Mouse (Mus musculus): ENCODE measurements around the gene Gfm1. TPM values are rescaled to one million over a fixed set of nuclear protein-coding genes. Genes with fewer than 3 reads are reported as not detected.
A peak's percentile ranks its signal among the peaks of the same experiment; 100 is the strongest.

The Gfm1 gene
- 42.8 and 49.0 TPM in 2 replicates for polyA plus RNA-seq (2015; fragmentation: Nextera tagmentation; extraction: Ambion mirVana)

GRCm38 (mm10) chr3:67429999-67430380 is at the start of gene Gfm1:
Gene Gfm1, plus strand, starts transcription at chr3:67430096.
- peaks cover 13% of the 10 kb centered on the region; the same call in 1 of the 2 replicates for H3K9me3 ChIP-seq
- H3K4me3 ChIP-seq: peak within 1 kb of the TSS; percentile 95
- H3K4me2 ChIP-seq: peak within 1 kb of the TSS; percentile 66
- ATAC-seq (ENCODE audit: borderline replicate concordance, extremely low read depth, low FRiP score, low TSS enrichment): peak; percentile 90
- H3K27me3 ChIP-seq: no peaks in the 10 kb centered on the region
- 0 out of 2 replicates have a peak within 1 kb of the TSS, but pooled peaks have one; percentile 29 for H3K27ac ChIP-seq
- H3K4me1 ChIP-seq: peaks cover 10% of the 10 kb centered on the region
- WGBS: 0% methylated on average over 24 of the region's 24 CpGs
- H3K36me3 ChIP-seq: peaks cover 16% of the 10 kb centered on the region
- H3K9ac ChIP-seq: peak within 1 kb of the TSS; percentile 89

- WGBS: 30% methylated on average over 8 of the region's 8 CpGs
- Histone ChIP-seq H3K9me3 (peaks cover 13% of the 10 kb centered on the region; the same call in 1 of the 2 replicates), H3K36me3 (peaks cover 12% of the 10 kb centered on the region), H3K27me3 (no peaks in the 10 kb centered on the region), H3K4me3 (peak overlapping the region; percentile 95), H3K27ac (no peak overlapping the region), H3K4me2 (peak overlapping the region; percentile 66), H3K9ac (0 out of 2 replicates have a peak overlapping the region, but pooled peaks have one; percentile 89), H3K4me1 (peaks cover 10% of the 10 kb centered on the region)
- no peak for ATAC-seq (ENCODE audit: borderline replicate concordance, extremely low read depth, low FRiP score, low TSS enrichment)
Measured at GRCm38 (mm10) chr3:67429338-67429998, 428 bp upstream of the Gfm1 start.

- H3K9me3 ChIP-seq: no peaks in the 10 kb centered on the region
- H3K36me3 ChIP-seq: peaks cover 41% of the 10 kb centered on the region
- H3K9ac ChIP-seq: no peak overlapping the region
- 89% methylated on average over 6 of the region's 6 CpGs for WGBS
- peaks cover 10% of the 10 kb centered on the region for H3K4me1 ChIP-seq
- no peak overlapping the region for H3K4me2 ChIP-seq
- no peaks in the 10 kb centered on the region for H3K27me3 ChIP-seq
- ATAC-seq (ENCODE audit: borderline replicate concordance, extremely low read depth, low FRiP score, low TSS enrichment): no peak
- H3K4me3 ChIP-seq: no peak overlapping the region
- H3K27ac ChIP-seq: no peak overlapping the region
Measured at GRCm38 (mm10) chr3:67434011-67434410, 4.1 kb downstream of the Gfm1 start.

GRCm38 (mm10) chr3:67447143-67447542 is 17.2 kb downstream of the Gfm1 start:
- Histone ChIP-seq H3K4me1 (no peaks in the 10 kb centered on the region), H3K27me3 (no peaks in the 10 kb centered on the region), H3K27ac (no peak overlapping the region), H3K4me3 (no peak overlapping the region), H3K4me2 (no peak overlapping the region), H3K36me3 (peaks cover 57% of the 10 kb centered on the region), H3K9ac (no peak overlapping the region), H3K9me3 (no peaks in the 10 kb centered on the region)
- ATAC-seq (ENCODE audit: borderline replicate concordance, extremely low read depth, low FRiP score, low TSS enrichment): no peak
- 85% methylated on average over 2 of the region's 2 CpGs for WGBS

- Histone ChIP-seq H3K27ac (peak overlapping the region; percentile 70), H3K9ac (no peak overlapping the region), H3K9me3 (no peaks in the 10 kb centered on the region), H3K4me2 (no peak overlapping the region), H3K4me3 (no peak overlapping the region), H3K36me3 (peaks cover 54% of the 10 kb centered on the region), H3K4me1 (no peaks in the 10 kb centered on the region), H3K27me3 (no peaks in the 10 kb centered on the region)
- WGBS: 81% methylated on average over 21 of the region's 21 CpGs
- no peak for ATAC-seq (ENCODE audit: borderline replicate concordance, extremely low read depth, low FRiP score, low TSS enrichment)
Measured at GRCm38 (mm10) chr3:67449660-67450059, 19.8 kb downstream of the Gfm1 start.

GRCm38 (mm10) chr3:67450601-67451210 is 20.8 kb downstream of the Gfm1 start:
- WGBS: 67% methylated on average over 5 of the region's 5 CpGs
- no peak overlapping the region for H3K9ac ChIP-seq
- H3K4me3 ChIP-seq: no peak overlapping the region
- no peaks in the 10 kb centered on the region for H3K4me1 ChIP-seq
- no peaks in the 10 kb centered on the region for H3K27me3 ChIP-seq
- H3K36me3 ChIP-seq: peaks cover 47% of the 10 kb centered on the region
- ATAC-seq (ENCODE audit: borderline replicate concordance, extremely low read depth, low FRiP score, low TSS enrichment): peak; percentile 65
- no peaks in the 10 kb centered on the region for H3K9me3 ChIP-seq
- H3K4me2 ChIP-seq: no peak overlapping the region
- peak overlapping the region; percentile 70 for H3K27ac ChIP-seq

GRCm38 (mm10) chr3:67459881-67460280 is 30.0 kb downstream of the Gfm1 start:
- Histone ChIP-seq H3K4me2 (no peak overlapping the region), H3K27ac (no peak overlapping the region), H3K27me3 (no peaks in the 10 kb centered on the region), H3K9me3 (no peaks in the 10 kb centered on the region), H3K9ac (no peak overlapping the region), H3K36me3 (peaks cover 52% of the 10 kb centered on the region), H3K4me1 (peaks cover 11% of the 10 kb centered on the region), H3K4me3 (no peak overlapping the region)
- 91% methylated on average over 3 of the region's 3 CpGs for WGBS
- ATAC-seq (ENCODE audit: borderline replicate concordance, extremely low read depth, low FRiP score, low TSS enrichment): no peak

- WGBS: 72% methylated on average over 7 of the region's 7 CpGs
- Histone ChIP-seq H3K27ac (peak overlapping the region; percentile 40; the same call in 1 of the 2 replicates), H3K4me1 (peaks cover 11% of the 10 kb centered on the region), H3K27me3 (no peaks in the 10 kb centered on the region), H3K4me2 (peak overlapping the region; percentile 61), H3K9me3 (no peaks in the 10 kb centered on the region), H3K9ac (no peak overlapping the region), H3K4me3 (peak overlapping the region; percentile 62), H3K36me3 (peaks cover 37% of the 10 kb centered on the region)
- ATAC-seq (ENCODE audit: borderline replicate concordance, extremely low read depth, low FRiP score, low TSS enrichment): no peak
Measured at GRCm38 (mm10) chr3:67462015-67462414, 32.1 kb downstream of the Gfm1 start.

GRCm38 (mm10) chr3:67462578-67462977 is 32.7 kb downstream of the Gfm1 start:
- peak overlapping the region; percentile 61 for H3K4me2 ChIP-seq
- 20% methylated on average over 10 of the region's 10 CpGs for WGBS
- ATAC-seq (ENCODE audit: borderline replicate concordance, extremely low read depth, low FRiP score, low TSS enrichment): peak; percentile 45
- peaks cover 11% of the 10 kb centered on the region for H3K4me1 ChIP-seq
- H3K27me3 ChIP-seq: no peaks in the 10 kb centered on the region
- H3K36me3 ChIP-seq: peaks cover 33% of the 10 kb centered on the region
- peak overlapping the region; percentile 11; the same call in 1 of the 2 replicates for H3K9ac ChIP-seq
- H3K4me3 ChIP-seq: peak overlapping the region; percentile 62
- H3K9me3 ChIP-seq: no peaks in the 10 kb centered on the region
- H3K27ac ChIP-seq: no peak overlapping the region; the same call in 1 of the 2 replicates

GRCm38 (mm10) chr3:67463001-67463400 is 33.1 kb downstream of the Gfm1 start:
- 0 out of 2 replicates have a peak, but pooled peaks have one; percentile 33 for ATAC-seq (ENCODE audit: borderline replicate concordance, extremely low read depth, low FRiP score, low TSS enrichment)
- Histone ChIP-seq H3K27me3 (no peaks in the 10 kb centered on the region), H3K9me3 (no peaks in the 10 kb centered on the region), H3K4me1 (peaks cover 11% of the 10 kb centered on the region), H3K36me3 (peaks cover 32% of the 10 kb centered on the region), H3K9ac (peak overlapping the region; percentile 49), H3K4me3 (peak overlapping the region; percentile 62), H3K27ac (peak overlapping the region; percentile 87), H3K4me2 (peak overlapping the region; percentile 61)
- 0% methylated on average over 12 of the region's 12 CpGs for WGBS

- H3K9ac ChIP-seq: peak within 1 kb of the TSS; percentile 49
- peak within 1 kb of the TSS; percentile 62 for H3K4me3 ChIP-seq
- H3K9me3 ChIP-seq: no peaks in the 10 kb centered on the region
- peaks cover 11% of the 10 kb centered on the region for H3K4me1 ChIP-seq
- peak within 1 kb of the TSS; percentile 61 for H3K4me2 ChIP-seq
- H3K36me3 ChIP-seq: peaks cover 32% of the 10 kb centered on the region
- H3K27ac ChIP-seq: peak within 1 kb of the TSS; percentile 87
- peak; percentile 95 for ATAC-seq (ENCODE audit: borderline replicate concordance, extremely low read depth, low FRiP score, low TSS enrichment)
- H3K27me3 ChIP-seq: no peaks in the 10 kb centered on the region
- WGBS: under 1% methylated on average over 43 of the region's 43 CpGs
Measured at GRCm38 (mm10) chr3:67463450-67464372, 33.8 kb downstream of the Gfm1 start, which contains the start of gene Lxn. Gene Lxn, minus strand, starts transcription at chr3:67463926.
